In the genomic region with DNA sequence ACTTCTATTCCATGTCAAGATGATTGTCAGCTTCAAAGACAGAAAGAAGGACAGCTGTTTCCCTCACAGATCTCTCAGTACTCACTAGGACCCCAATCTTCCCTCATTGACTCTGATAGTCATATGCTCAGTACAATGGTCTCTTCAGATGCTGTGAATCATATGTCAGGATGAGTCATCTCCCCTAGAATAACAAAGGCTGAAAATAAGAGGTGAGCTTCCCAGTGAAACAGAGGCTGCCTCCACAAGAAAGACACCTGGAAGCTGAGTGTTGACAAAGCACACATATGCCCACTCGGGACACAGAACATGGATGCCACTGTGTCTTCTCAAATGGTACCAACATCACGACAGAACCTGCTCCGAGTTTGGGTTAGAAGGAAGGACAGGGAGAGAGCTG, we compare ENCODE assay signal across 15 mouse cellular contexts.
DNase-seq lines count a peak whose midpoint lies in the region; TF ChIP-seq lines count a peak whose summit lies in the region.
"Had no signal": no experiment of that assay in that cellular context is flagged by ENCODE, and none has a peak within 500 bp of the region (broad histone marks: within the 10 kb centered on the region; RNA-seq: fewer than 3 reads in every experiment).

No protein-coding gene starts in this region.

- H3K27ac ChIP-seq in layer of hippocampus, adult 2 months = peak overlapping the region; percentile 87
- H3K27ac ChIP-seq in bone marrow macrophage, adult 2 months (ENCODE audit: insufficient read depth, low read depth, low read length) = peak overlapping the region; percentile 71
- H3K27ac ChIP-seq in hindbrain, embryonic 10.5 days = no peak overlapping the region
- H3K27ac ChIP-seq: embryonic facial prominence, embryonic 12.5 days; forebrain, embryonic 12.5 days; hindbrain, embryonic 15.5 days had no signal

- DNase-seq in layer of hippocampus, adult 2 months (ENCODE audit: low spot score in 2 of 2) = no peak
- no peak for DNase-seq in layer of hippocampus, postnatal 36 days
- DNase-seq in 416B (ENCODE audit: low read depth) = peak; percentile 7
- no peak for DNase-seq in hindbrain, embryonic 10.5 days (ENCODE audit: low spot score)
- DNase-seq in ovary, postnatal 10 days (ENCODE audit: low spot score) = no peak
- DNase-seq in heart, adult 8-10 months (ENCODE audit: low spot score) = no peak
- DNase-seq: adrenal gland, postnatal 25 days; gastrocnemius, postnatal 10 days; heart, adult 18-20 months; kidney, adult 8-10 months had no signal

- H3K9me3 ChIP-seq in hindbrain, embryonic 10.5 days = no peaks in the 10 kb centered on the region
- H3K9me3 ChIP-seq: embryonic facial prominence, embryonic 12.5 days; forebrain, embryonic 12.5 days; hindbrain, embryonic 15.5 days had no signal

- peaks cover 47% of the 10 kb centered on the region for H3K4me1 ChIP-seq in bone marrow macrophage, adult 2 months (ENCODE audit: control insufficient read depth, insufficient read depth, low read length)
- H3K4me1 ChIP-seq in hindbrain, embryonic 10.5 days (replicated peaks) = peaks cover 29% of the 10 kb centered on the region

- H3K27me3 ChIP-seq in hindbrain, embryonic 10.5 days (ENCODE audit: insufficient read depth, poor library complexity, severe bottlenecking) = no peaks in the 10 kb centered on the region
- H3K27me3 ChIP-seq: embryonic facial prominence, embryonic 12.5 days; forebrain, embryonic 12.5 days; heart, embryonic 12.5 days; hindbrain, embryonic 15.5 days had no signal

- TF ChIP-seq POLR2A in bone marrow macrophage, adult 2 months (IDR thresholded peaks at IDR 0.05; ENCODE audit: borderline replicate concordance, low read depth, low read length) = no peak

- H3K36me3 ChIP-seq in hindbrain, embryonic 10.5 days = no peaks in the 10 kb centered on the region
- H3K36me3 ChIP-seq: embryonic facial prominence, embryonic 12.5 days; forebrain, embryonic 12.5 days; heart, embryonic 12.5 days; hindbrain, embryonic 15.5 days had no signal

- H3K4me3 ChIP-seq in layer of hippocampus, adult 2 months = no peak overlapping the region
- no peak overlapping the region for H3K4me3 ChIP-seq in bone marrow macrophage, adult 2 months (ENCODE audit: insufficient read depth, low read length)
- no peak overlapping the region for H3K4me3 ChIP-seq in hindbrain, embryonic 10.5 days
- H3K4me3 ChIP-seq: embryonic facial prominence, embryonic 12.5 days; forebrain, embryonic 12.5 days; heart, embryonic 12.5 days; hindbrain, embryonic 15.5 days had no signal

- TF ChIP-seq CTCF in layer of hippocampus, adult 2 months (conservative IDR thresholded peaks at IDR 0.05) = no peak
- no peak for TF ChIP-seq CTCF in bone marrow macrophage, adult 2 months (IDR thresholded peaks at IDR 0.05; ENCODE audit: low read depth, low read length)

- WGBS in hindbrain, embryonic 10.5 days = 90% methylated on average over 3 of the region's 3 CpGs
